Mouse (Mus musculus) thymus, adult 2 months (tissue): ENCODE data around the gene Slc39a3.

Source experiments
- CTCF ChIP-seq: fragments of 200-500 bp; IDR thresholded peaks from 2 replicates; pipeline ENCODE4 v1.5.1; 2012; ENCODE audit warnings: mild to moderate bottlenecking, control low read depth, low read length, moderate library complexity, borderline replicate concordance; ENCODE audit not compliant: control insufficient read depth, poor library complexity, insufficient read depth; ENCODE audit errors: extremely low read depth
- POLR2A ChIP-seq: fragments of 200-500 bp; IDR thresholded peaks from 2 replicates; pipeline ENCODE4 v1.6.1; 2012; ENCODE audit warnings: mild to moderate bottlenecking, low read length, control low read depth, moderate library complexity; ENCODE audit not compliant: control insufficient read depth, poor library complexity, insufficient read depth; ENCODE audit errors: extremely low read depth

DNA sequence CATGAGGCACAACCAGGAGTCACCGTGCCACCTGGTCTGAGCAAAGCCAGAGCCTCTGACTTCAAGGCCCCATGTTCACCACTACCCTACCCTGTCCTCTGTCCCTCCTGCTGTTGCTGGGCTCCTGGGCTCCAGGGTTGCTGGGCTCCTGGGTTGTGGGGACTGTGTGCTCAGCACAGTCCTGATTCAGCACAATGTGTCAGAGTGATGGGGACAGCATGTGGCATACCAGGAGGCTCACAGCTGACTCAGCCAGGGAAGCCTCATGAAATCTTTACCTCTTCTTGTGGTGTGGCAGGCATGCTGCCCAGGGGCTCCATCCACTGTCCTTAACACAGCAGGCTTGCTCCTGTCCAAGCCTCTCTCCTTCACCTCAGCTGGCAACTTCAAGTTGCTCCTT, 45.3 kb downstream of the Slc39a3 start:
- no peak for TF ChIP-seq CTCF
- no peak for TF ChIP-seq POLR2A
